Mouse (Mus musculus) thymus, adult 2 months (tissue): ENCODE results near the gene Vegfa. TPM values are rescaled to one million over a fixed set of nuclear protein-coding genes. Genes with fewer than 3 reads are reported as not detected.

Experiments used
- DNase-seq: peaks from one replicate; pipeline ENCODE4 v3.0.0; 2021
- H3K27ac ChIP-seq: fragments of 200-500 bp; 2 replicates; pipeline ENCODE4 v1.5.1; 2012; ENCODE audit warnings: low read length, control low read depth; ENCODE audit not compliant: control insufficient read depth, insufficient read depth
- H3K27me3 ChIP-seq: fragments of 200-500 bp; 2 replicates; pipeline ENCODE4 v1.6.1; 2012; ENCODE audit warnings: mild to moderate bottlenecking, low read length, moderate library complexity, mixed read lengths; ENCODE audit not compliant: control insufficient read depth, insufficient read depth
- H3K36me3 ChIP-seq: fragments of 200-500 bp; 2 replicates; pipeline ENCODE4 v1.6.1; 2012; ENCODE audit warnings: mild to moderate bottlenecking, low read length, moderate library complexity; ENCODE audit not compliant: control insufficient read depth, insufficient read depth
- H3K4me1 ChIP-seq: fragments of 200-500 bp; replicated peaks from 2 replicates; pipeline ENCODE4 v1.6.1; 2012; ENCODE audit warnings: low read length; ENCODE audit not compliant: control insufficient read depth, insufficient read depth
- H3K4me3 ChIP-seq: fragments of 200-500 bp; 2 replicates; pipeline ENCODE4 v1.5.1; 2012; ENCODE audit warnings: mild to moderate bottlenecking, low read length, control low read depth, moderate library complexity; ENCODE audit not compliant: control insufficient read depth, insufficient read depth
- CTCF ChIP-seq: fragments of 200-500 bp; IDR thresholded peaks from 2 replicates; pipeline ENCODE4 v1.5.1; 2012; ENCODE audit warnings: mild to moderate bottlenecking, control low read depth, low read length, moderate library complexity, borderline replicate concordance; ENCODE audit not compliant: control insufficient read depth, poor library complexity, insufficient read depth; ENCODE audit errors: extremely low read depth
- POLR2A ChIP-seq: fragments of 200-500 bp; IDR thresholded peaks from 2 replicates; pipeline ENCODE4 v1.6.1; 2012; ENCODE audit warnings: mild to moderate bottlenecking, low read length, control low read depth, moderate library complexity; ENCODE audit not compliant: control insufficient read depth, poor library complexity, insufficient read depth; ENCODE audit errors: extremely low read depth
- WGBS: fragments of 180-500 bp; shearing (Covaris S2); methylation state at CpG from one replicate; pipeline ENCODE4 v1.1.7; 2018; 5-methylcytosine and 5-hydroxymethylcytosine counted together
- polyA plus RNA-seq: library from polyadenylated mRNA; depleted of rRNA; stranded (reverse); fragments of >200 nt; gene quantifications from 2 replicates; pipeline ENCODE4 v1.2.3, GENCODE M21; 2012

The Vegfa gene
- polyA plus RNA-seq, 1 experiment: 65.2 TPM

DNA sequence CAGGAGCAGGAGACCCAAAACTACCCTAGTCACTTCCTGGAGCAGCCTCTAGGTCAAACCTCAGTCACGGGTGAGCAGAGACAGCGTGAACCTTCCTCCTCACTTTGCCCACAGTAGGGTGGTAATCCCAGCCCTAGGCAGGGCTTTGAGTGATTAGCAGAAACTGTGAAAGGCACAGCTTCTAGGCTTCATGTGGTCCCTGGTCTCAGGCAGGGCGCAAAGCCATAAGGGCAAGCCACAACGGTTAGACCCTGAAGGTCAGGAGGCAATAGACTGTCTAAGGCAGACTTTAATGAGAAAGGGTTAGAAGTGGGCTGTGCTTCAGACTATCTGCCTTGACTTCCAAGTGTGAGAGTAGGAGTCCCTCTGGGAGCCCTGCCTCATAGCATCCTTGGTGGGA lies 9.7 kb downstream of the Vegfa start:
- TF ChIP-seq POLR2A: no peak
- TF ChIP-seq CTCF: no peak
- H3K4me1 ChIP-seq: peaks cover 6% of the 10 kb centered on the region; the same call in 1 of the 2 replicates
- whole genome bisulfite sequencing: 73% methylated on average over 4 of the region's 4 CpGs
- H3K4me3 ChIP-seq: no peak overlapping the region
- H3K27ac ChIP-seq: no peak overlapping the region
- no peaks in the 10 kb centered on the region for H3K27me3 ChIP-seq
- H3K36me3 ChIP-seq: no peaks in the 10 kb centered on the region
- DNase-seq: no peak

DNA sequence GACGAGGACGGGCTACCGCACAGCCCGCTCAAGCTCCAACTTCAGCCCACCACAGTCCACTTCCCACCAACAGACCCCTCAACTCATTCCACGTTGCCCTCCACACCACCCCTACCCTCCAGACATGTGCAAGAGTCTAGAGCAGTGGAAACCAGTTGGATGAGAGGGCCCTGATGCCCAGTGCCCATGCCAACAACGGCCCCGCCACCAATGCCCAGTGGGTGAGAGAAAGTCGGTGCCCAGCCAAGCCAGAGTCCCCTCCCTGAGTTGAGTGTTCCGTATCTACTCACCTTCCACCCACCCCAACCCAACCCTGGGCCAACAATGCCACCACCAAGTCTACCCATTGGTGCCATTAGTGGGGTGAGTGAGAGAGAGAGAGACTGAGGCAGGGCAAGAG lies 10.4 kb downstream of the Vegfa start:
- Histone ChIP-seq H3K4me1 (peaks cover 6% of the 10 kb centered on the region; the same call in 1 of the 2 replicates), H3K36me3 (no peaks in the 10 kb centered on the region), H3K27me3 (no peaks in the 10 kb centered on the region), H3K4me3 (no peak overlapping the region), H3K27ac (no peak overlapping the region)
- TF ChIP-seq POLR2A (no peak), CTCF (no peak)
- DNase-seq: no peak
- WGBS: 95% methylated on average over 9 of the region's 9 CpGs

DNA sequence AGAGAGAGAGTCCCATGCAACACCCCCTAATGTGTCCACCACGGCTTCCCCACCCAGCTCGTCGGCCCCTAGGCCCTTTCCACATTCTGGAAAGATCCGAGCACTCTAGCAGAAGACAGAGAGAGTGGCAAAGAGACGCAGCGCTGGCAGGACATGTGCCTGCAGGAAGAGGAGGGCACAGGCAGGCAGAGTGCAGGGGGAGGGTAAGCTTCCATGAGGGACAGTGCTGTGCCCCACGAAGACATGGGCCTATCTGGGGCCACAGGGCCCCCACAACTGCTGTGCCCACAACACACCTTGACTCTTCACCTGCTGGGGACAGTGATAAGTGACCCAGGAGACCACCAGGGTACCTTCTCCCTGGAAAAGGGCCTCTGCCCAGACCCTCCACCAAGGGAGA lies 11.0 kb downstream of the Vegfa start:
- no peak overlapping the region for H3K4me3 ChIP-seq
- 93% methylated on average over 7 of the region's 7 CpGs for WGBS
- TF ChIP-seq CTCF (no peak), POLR2A (no peak)
- H3K27ac ChIP-seq: no peak overlapping the region
- no peaks in the 10 kb centered on the region for H3K27me3 ChIP-seq
- no peaks in the 10 kb centered on the region for H3K36me3 ChIP-seq
- no peak for DNase-seq
- peaks cover 3% of the 10 kb centered on the region; the same call in 1 of the 2 replicates for H3K4me1 ChIP-seq

DNA sequence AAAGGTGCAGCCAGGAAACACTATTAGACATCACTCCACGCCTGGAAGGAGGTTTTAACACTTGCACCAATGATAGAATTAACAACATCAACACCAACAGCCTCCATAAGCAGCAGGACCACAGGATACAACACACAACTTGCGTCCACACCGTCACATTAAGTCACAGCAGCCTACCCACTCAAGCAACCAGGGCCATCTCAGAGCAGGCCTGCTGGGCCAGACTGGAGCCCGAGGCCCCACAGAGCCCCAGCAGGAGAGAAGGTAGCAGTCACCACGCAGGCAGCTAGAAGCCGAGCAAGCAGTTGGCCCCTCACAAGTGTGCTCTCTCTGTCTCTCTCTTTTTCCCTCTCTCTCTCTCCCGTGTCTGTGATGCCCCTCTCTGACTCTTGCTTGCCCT lies 11.6 kb downstream of the Vegfa start:
- Histone ChIP-seq H3K4me1 (no peaks in the 10 kb centered on the region), H3K4me3 (no peak overlapping the region), H3K27ac (no peak overlapping the region), H3K27me3 (no peaks in the 10 kb centered on the region), H3K36me3 (no peaks in the 10 kb centered on the region)
- TF ChIP-seq CTCF (no peak), POLR2A (no peak)
- no peak for DNase-seq
- 91% methylated on average over 7 of the region's 7 CpGs for WGBS

DNA sequence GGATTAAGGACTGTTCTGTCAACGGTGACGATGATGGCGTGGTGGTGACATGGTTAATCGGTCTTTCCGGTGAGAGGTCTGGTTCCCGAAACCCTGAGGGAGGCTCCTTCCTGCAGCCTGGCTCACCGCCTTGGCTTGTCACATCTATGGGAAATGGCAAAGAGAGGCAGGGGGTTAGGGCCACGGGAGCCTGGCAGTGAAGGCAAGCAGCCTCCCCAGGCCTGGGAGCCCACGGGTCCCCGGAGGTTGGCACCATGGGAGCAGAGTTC lies 13.5 kb downstream of the Vegfa start:
- no peaks in the 10 kb centered on the region for H3K36me3 ChIP-seq
- no peak overlapping the region for H3K4me3 ChIP-seq
- no peaks in the 10 kb centered on the region for H3K27me3 ChIP-seq
- DNase-seq: no peak
- no peak overlapping the region for H3K27ac ChIP-seq
- TF ChIP-seq CTCF (no peak), POLR2A (no peak)
- WGBS: 96% methylated on average over 10 of the region's 10 CpGs
- no peaks in the 10 kb centered on the region for H3K4me1 ChIP-seq

DNA sequence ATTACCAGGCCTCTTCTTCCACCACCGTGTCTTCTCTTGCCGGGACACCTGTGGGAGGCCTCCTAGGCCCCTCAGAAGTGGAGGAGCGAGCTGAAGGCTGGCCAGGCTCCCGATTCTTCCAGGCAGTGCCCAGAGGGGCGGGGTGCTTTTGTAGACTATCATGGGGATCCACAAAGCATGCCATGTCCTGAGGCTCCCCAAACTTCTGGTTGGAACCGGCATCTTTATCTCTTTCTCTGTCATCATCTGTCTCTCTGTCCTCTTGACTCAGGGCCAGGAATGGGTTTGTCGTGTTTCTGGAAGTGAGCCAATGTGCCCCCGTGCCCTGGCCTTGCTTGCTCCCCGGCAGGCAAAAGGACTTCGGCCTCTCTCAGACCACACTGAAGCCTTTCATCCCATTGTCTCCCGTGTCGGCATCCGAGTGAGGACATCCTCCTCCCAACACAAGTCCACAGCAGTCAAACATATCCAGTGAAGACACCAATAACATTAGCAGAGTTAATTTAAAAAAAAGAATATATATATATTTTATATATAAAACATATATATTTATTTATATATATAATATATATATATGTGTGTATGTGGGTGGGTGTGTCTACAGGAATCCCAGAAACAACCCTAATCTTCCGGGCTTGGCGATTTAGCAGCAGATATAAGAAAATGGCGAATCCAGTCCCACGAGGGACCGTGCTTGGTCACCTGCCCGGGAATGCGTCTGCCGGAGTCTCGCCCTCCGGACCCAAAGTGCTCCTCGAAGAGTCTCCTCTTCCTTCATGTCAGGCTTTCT lies 14.0 kb downstream of the Vegfa start:
- no peak overlapping the region for H3K27ac ChIP-seq
- no peak for DNase-seq
- no peaks in the 10 kb centered on the region for H3K36me3 ChIP-seq
- no peak overlapping the region for H3K4me3 ChIP-seq
- H3K4me1 ChIP-seq: no peaks in the 10 kb centered on the region
- TF ChIP-seq CTCF (no peak), POLR2A (no peak)
- no peaks in the 10 kb centered on the region for H3K27me3 ChIP-seq
- 94% methylated on average over 24 of the region's 24 CpGs for WGBS

DNA sequence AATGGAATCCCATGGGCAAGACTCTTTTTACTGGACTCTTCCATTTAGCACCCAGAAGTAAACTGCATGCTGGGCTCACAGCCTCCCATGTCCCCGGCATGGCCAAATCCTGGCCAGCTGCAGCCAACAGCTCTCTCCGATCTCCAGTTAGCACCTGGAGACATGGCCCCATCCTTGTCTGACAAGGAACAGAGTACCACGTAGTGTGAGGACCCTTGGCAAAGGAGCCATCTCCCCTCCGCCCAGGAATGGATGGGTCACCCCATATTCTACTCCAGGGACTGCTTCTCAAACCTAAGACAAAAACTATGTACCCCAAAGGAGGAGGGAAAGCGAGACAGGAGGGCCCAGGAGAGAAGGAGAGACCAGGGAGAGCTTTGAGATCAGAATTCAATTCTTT lies 15.6 kb downstream of the Vegfa start:
- Histone ChIP-seq H3K4me1 (no peaks in the 10 kb centered on the region), H3K27ac (no peak overlapping the region), H3K36me3 (no peaks in the 10 kb centered on the region), H3K27me3 (no peaks in the 10 kb centered on the region), H3K4me3 (no peak overlapping the region)
- WGBS: 94% methylated on average over 5 of the region's 5 CpGs
- TF ChIP-seq POLR2A: no peak
- no peak for DNase-seq
